Mouse (Mus musculus): ENCODE data around the gene Cep290. TPM values are rescaled to one million over a fixed set of nuclear protein-coding genes. Genes with fewer than 3 reads are reported as not detected.

Cep290 gene
- polyA plus RNA-seq, 1 experiment from 2014 or later: 4.6 TPM

DNA sequence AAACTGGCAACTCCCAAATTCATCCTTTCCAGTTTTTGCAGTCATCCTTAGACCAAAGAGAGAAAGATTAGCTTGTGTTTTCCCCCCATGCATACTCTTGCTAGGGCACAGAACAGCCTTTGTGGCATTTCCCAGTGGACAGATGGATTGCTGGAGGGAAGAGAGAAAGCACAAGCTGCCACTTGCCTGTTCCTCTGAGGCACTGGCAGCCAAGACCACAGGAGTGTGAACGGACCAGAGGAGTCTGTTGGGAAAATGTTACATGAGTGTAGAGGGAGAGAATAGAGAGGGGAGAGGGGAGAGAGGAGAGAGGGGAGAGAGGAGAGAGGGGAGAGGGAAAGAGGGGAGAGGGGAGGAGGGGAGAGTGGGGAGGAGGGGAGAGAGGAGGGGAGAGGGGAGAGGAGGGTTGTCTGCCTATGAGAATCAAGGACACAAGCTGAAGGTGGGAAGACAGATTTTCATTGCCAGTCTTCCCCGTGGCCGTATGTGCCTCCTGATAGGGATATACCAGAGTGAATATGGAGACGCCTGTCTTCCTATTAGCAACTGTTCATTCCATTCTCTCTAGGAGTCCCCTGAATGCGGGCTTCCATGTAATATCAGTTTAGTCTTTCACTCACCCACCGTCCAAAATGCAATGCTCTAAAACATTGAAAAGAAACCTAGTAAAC, 130.0 kb downstream of the Cep290 start:
- no peak overlapping the region for H3K9ac ChIP-seq (ENCODE audit: low read depth, low read length)
- no peak overlapping the region for H3K4me3 ChIP-seq (replicated peaks; ENCODE audit: low read depth, low read length)
- no peaks in the 10 kb centered on the region for H3K27me3 ChIP-seq (ENCODE audit: insufficient read depth, low read length)
- H3K27ac ChIP-seq: no peak overlapping the region
- WGBS: 79% methylated on average over 6 of the region's 6 CpGs
- no peak for ATAC-seq (replicated peaks; ENCODE audit: low FRiP score, low read depth)
- no peaks in the 10 kb centered on the region for H3K4me1 ChIP-seq (replicated peaks; ENCODE audit: insufficient read depth, low read length)
- no peak overlapping the region for H3K4me2 ChIP-seq (ENCODE audit: low read length)
- H3K9me3 ChIP-seq (replicated peaks; ENCODE audit: low read length): no peaks in the 10 kb centered on the region
- no peak for TF ChIP-seq CTCF (IDR thresholded peaks at IDR 0.05; ENCODE audit: low read depth)
- DNase-seq (ENCODE audit: low spot score): no peak
- no peaks in the 10 kb centered on the region for H3K36me3 ChIP-seq (ENCODE audit: insufficient read depth, low read length)

DNA sequence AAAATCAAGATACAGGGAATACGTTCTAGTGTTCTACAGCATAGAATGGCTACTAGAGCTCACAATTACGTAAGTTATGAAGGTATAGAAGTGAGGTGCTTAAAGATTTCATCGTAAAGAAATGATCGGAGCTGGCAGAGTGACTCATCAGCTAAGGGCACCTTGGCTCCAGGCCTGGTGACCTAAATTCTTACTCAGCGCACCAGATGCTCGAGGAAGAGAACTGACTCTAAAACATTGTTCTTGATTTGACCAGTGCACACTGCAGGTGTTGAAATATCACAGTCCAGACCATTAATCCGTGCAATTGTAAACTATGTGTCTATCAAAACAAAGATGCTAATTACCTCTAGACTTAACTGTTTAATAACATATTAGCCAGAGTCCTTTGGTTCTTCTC, 132.1 kb downstream of the Cep290 start:
- no peak for ATAC-seq (replicated peaks; ENCODE audit: low FRiP score, low read depth)
- H3K4me3 ChIP-seq (replicated peaks; ENCODE audit: low read depth, low read length): no peak overlapping the region

DNA sequence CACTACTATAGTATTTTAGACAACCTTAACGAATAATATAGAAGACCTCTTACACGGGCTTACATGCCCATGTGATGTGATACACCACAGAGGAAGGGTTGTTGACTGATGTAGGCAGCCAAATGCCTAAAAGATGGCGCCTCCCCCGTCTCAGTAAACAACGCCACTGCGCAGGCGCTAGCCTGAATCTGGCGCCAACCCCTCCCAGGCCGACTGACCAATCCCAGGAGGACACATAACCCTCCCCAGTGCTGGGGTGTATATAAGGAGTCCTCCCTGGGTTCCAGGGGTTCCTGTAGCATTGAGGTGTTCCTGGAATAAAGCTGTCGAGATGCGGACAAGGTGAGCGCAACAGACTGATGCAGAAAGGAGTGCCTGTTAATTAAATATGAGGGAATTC, 132.7 kb downstream of the Cep290 start:
- no peaks in the 10 kb centered on the region for H3K9me3 ChIP-seq (replicated peaks; ENCODE audit: low read length)
- H3K9ac ChIP-seq (ENCODE audit: low read depth, low read length): no peak overlapping the region
- no peak for ATAC-seq (replicated peaks; ENCODE audit: low FRiP score, low read depth)
- no peak overlapping the region for H3K4me3 ChIP-seq (replicated peaks; ENCODE audit: low read depth, low read length)
- H3K36me3 ChIP-seq (ENCODE audit: insufficient read depth, low read length): no peaks in the 10 kb centered on the region
- H3K4me1 ChIP-seq (replicated peaks; ENCODE audit: insufficient read depth, low read length): no peaks in the 10 kb centered on the region
- H3K27me3 ChIP-seq (ENCODE audit: insufficient read depth, low read length): no peaks in the 10 kb centered on the region
- DNase-seq (ENCODE audit: low spot score): no peak
- no peak for TF ChIP-seq CTCF (IDR thresholded peaks at IDR 0.05; ENCODE audit: low read depth)
- H3K27ac ChIP-seq: no peak overlapping the region
- 92% methylated on average over 12 of the region's 12 CpGs for WGBS
- no peak overlapping the region for H3K4me2 ChIP-seq (ENCODE audit: low read length)

More for the DNA sequence above, 132.1 kb downstream of the Cep290 start:
- TF ChIP-seq CTCF (IDR thresholded peaks at IDR 0.05; ENCODE audit: low read depth): no peak
- no peaks in the 10 kb centered on the region for H3K9me3 ChIP-seq (replicated peaks; ENCODE audit: low read length)
- WGBS: 80% methylated on average over 7 of the region's 7 CpGs
- no peaks in the 10 kb centered on the region for H3K36me3 ChIP-seq (ENCODE audit: insufficient read depth, low read length)
- H3K4me1 ChIP-seq (replicated peaks; ENCODE audit: insufficient read depth, low read length): no peaks in the 10 kb centered on the region
- no peak overlapping the region for H3K4me2 ChIP-seq (ENCODE audit: low read length)
- H3K27ac ChIP-seq: no peak overlapping the region
- no peaks in the 10 kb centered on the region for H3K27me3 ChIP-seq (ENCODE audit: insufficient read depth, low read length)
- H3K9ac ChIP-seq (ENCODE audit: low read depth, low read length): no peak overlapping the region
- no peak for DNase-seq (ENCODE audit: low spot score)

DNA sequence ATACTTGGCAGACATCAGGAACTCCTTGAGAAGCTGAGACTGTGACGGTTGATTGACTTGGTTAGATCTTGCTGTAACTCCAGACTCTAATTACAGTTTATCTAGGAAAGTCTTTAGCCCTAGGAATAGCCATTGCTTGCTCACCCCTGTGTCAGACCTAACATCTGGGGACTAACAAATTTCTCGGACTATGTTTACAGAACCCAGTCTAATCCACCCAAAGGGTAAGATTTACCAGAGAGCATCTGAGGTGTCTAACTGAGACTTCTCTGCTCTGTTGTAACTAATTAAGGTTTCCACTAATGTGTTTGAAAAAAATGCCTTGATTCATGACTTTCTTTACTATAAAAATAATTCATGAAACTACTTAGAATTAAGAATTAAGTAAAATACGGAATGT, 135.1 kb downstream of the Cep290 start:
- H3K9ac ChIP-seq (ENCODE audit: low read depth, low read length): no peak overlapping the region
- no peaks in the 10 kb centered on the region for H3K9me3 ChIP-seq (replicated peaks; ENCODE audit: low read length)
- no peaks in the 10 kb centered on the region for H3K27me3 ChIP-seq (ENCODE audit: insufficient read depth, low read length)
- DNase-seq (ENCODE audit: low spot score) (peak; percentile 30), ATAC-seq (replicated peaks; ENCODE audit: low FRiP score, low read depth) (no peak)
- H3K27ac ChIP-seq: no peak overlapping the region
- 35% methylated on average over 3 of the region's 3 CpGs for WGBS
- H3K4me3 ChIP-seq (replicated peaks; ENCODE audit: low read depth, low read length): no peak overlapping the region
- TF ChIP-seq CTCF (IDR thresholded peaks at IDR 0.05; ENCODE audit: low read depth): no peak
- H3K4me1 ChIP-seq (replicated peaks; ENCODE audit: insufficient read depth, low read length): no peaks in the 10 kb centered on the region
- no peak overlapping the region for H3K4me2 ChIP-seq (ENCODE audit: low read length)
- no peaks in the 10 kb centered on the region for H3K36me3 ChIP-seq (ENCODE audit: insufficient read depth, low read length)

Other genes with a start within 250 kb of the Cep290 start
- gene Gm4301, start 151.9 kb upstream of the Cep290 start, polyA plus RNA-seq (2015; fragmentation: Nextera tagmentation; extraction: Ambion mirVana): not detected in 2 replicates
- not detected in 2 replicates for gene Gm4302, start 146.7 kb upstream of the Cep290 start, polyA plus RNA-seq (2015; fragmentation: Nextera tagmentation; extraction: Ambion mirVana)
- not detected in 2 replicates for gene Gm4303, start 141.6 kb upstream of the Cep290 start, polyA plus RNA-seq (2015; fragmentation: Nextera tagmentation; extraction: Ambion mirVana)
- not detected in 2 replicates for gene Gm4305, start 136.5 kb upstream of the Cep290 start, polyA plus RNA-seq (2015; fragmentation: Nextera tagmentation; extraction: Ambion mirVana)
- gene Gm4307, start 126.2 kb upstream of the Cep290 start, polyA plus RNA-seq (2015; fragmentation: Nextera tagmentation; extraction: Ambion mirVana): not detected in 2 replicates
- gene Gm4312, start 105.0 kb upstream of the Cep290 start, polyA plus RNA-seq (2015; fragmentation: Nextera tagmentation; extraction: Ambion mirVana): not detected in 2 replicates
- gene Tmtc3, start 208 bp upstream of the Cep290 start, polyA plus RNA-seq (2015; fragmentation: Nextera tagmentation; extraction: Ambion mirVana): 13.9 and 15.6 TPM in 2 replicates
- gene 4930430F08Rik, start 102.9 kb downstream of the Cep290 start, polyA plus RNA-seq (2015; fragmentation: Nextera tagmentation; extraction: Ambion mirVana): 10.1 and 11.3 TPM in 2 replicates
- not detected in 2 replicates for gene 1700017N19Rik, start 102.9 kb downstream of the Cep290 start, polyA plus RNA-seq (2015; fragmentation: Nextera tagmentation; extraction: Ambion mirVana)